Mouse (Mus musculus) cerebellum, adult 9-10 months (tissue): ENCODE results near the gene Neurod4.

Experiments used
- DNase-seq: peaks from one replicate; pipeline ENCODE4 v3.0.0; 2022

Gene Neurod4

DNA sequence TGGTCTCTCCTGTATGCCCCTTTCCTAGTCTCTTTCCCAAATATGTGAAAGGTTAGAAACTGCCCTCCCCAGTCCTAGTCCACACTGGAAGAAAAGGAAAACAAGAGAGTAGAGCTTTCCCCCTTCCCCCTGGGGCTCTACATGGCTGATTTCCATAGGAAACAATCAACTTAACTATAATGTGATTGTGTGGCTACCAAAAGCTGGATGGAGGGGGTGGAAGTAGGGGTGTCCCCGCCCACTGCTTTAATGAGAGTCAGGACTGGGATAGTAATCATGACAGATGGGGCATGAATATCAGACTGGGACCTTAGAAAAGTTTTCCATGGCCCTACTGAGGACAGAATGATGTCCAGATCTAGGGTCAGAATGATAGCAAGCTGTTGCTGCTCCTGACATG lies 45.5 kb downstream of the Neurod4 start:
- DNase-seq, result no peak

DNA sequence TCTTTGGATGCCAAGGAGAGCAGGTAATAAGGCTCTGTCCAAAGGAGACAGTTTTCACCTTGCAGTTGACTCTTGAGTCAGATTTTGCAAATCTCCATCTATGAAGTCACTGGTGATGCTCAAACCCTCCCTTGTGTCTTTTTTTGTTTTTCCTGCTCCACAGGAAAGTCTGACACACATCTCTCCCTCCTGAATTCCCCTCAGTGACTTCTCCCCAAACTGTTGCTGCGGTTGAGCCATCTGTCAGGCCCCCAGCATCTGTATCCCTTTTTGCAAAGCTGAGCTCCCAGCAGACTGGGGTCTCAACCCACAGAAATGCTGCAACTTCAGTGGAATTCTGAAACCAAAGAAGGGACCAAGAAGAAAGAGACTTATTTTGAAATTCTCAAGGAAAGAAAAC lies 47.9 kb downstream of the Neurod4 start:
- DNase-seq, result no peak

DNA sequence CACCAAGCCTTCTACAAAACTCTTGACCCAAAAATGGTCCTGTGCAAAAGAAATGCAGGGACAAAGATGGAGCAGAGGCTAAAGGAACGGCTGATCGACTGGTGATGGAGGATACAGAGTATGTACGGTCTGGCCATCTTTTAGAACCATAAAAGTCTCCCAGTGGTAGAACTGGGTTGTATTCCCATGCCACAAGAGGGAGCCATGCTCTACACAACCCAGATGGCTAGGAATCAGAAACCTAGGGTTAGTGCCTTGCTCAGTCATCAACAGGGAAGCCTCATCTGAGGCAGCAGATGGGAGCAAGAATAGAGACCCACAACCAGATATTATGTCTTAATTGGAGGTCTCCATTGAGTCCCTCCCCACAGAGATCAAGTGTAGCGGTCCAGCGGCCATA lies 50.5 kb downstream of the Neurod4 start:
- DNase-seq, result no peak

GRCm38 (mm10) chr10:130228246-130228645 lies 51.8 kb downstream of the Neurod4 start:
- peak; percentile 42 for DNase-seq

DNA sequence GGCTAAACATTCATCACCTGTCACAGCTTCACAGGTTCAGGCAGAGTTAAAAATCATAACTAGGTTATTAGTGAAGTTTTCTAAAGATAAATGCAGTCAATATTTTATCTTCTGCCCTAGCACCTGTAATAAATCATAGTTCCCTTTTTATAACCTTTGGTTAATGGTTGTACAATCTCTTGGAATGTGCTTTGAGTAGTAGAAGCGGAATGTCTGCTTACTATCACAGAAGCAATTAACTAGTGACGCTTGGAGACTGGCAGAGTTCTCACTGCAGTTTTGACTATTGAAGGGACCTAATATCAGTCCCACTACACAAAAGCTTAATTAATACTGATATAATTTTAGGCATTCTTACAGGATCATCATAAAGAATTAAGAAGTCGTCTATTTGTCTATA lies 55.0 kb downstream of the Neurod4 start:
- DNase-seq, result no peak
